ENCODE assay signal across 14 mouse cellular contexts in genomic region chr14:121104760-121105329, GRCm38 (mm10).
DNase-seq lines count a peak whose midpoint lies in the region; ATAC-seq and TF ChIP-seq lines count a peak whose summit lies in the region.
"Had no signal": no experiment of that assay in that cellular context is flagged by ENCODE, and none has a peak within 500 bp of the region (broad histone marks: within the 10 kb centered on the region; RNA-seq: fewer than 3 reads in every experiment).

No protein-coding gene starts in this region.

- no peak for TF ChIP-seq CTCF in layer of hippocampus, adult 2 months (conservative IDR thresholded peaks at IDR 0.05)

- H3K27me3 ChIP-seq in midbrain, embryonic 10.5 days (ENCODE audit: low read depth, poor library complexity, severe bottlenecking): no peaks in the 10 kb centered on the region
- H3K27me3 ChIP-seq: forebrain, embryonic 13.5 days had no signal

- no peaks in the 10 kb centered on the region for H3K9me3 ChIP-seq in midbrain, embryonic 10.5 days (replicated peaks)
- H3K9me3 ChIP-seq: forebrain, embryonic 13.5 days had no signal

- DNase-seq in adrenal gland, adult (ENCODE audit: inconsistent age in 2 of 2, low spot score in 1 of 2): peak; percentile 20 to 58
- DNase-seq in adrenal gland, adult 18-20 months (ENCODE audit: low spot score in 2 of 2): no peak
- DNase-seq in layer of hippocampus, adult 2 months (ENCODE audit: low spot score in 2 of 2): no peak
- DNase-seq in layer of hippocampus, postnatal 25 days (ENCODE audit: extremely low spot score in 1 of 2, low spot score in 1 of 2): no peak
- peak; percentile 63 for DNase-seq in fibroblast of lung, adult 2 months (ENCODE audit: low read depth)
- DNase-seq in lung, postnatal 36 days: peak; percentile 65
- no peak for DNase-seq in midbrain, embryonic 10.5 days (ENCODE audit: low spot score)
- DNase-seq: cerebellum, adult 9-10 months; spleen, adult 18-20 months; thymus, postnatal 14 days had no signal

- WGBS in midbrain, embryonic 10.5 days: 77% methylated on average over 7 of the region's 7 CpGs

- ATAC-seq in frontal cortex, adult (ENCODE audit: low TSS enrichment): no peak
- ATAC-seq: forebrain, embryonic 13.5 days had no signal

- no peak overlapping the region for H3K4me3 ChIP-seq in layer of hippocampus, adult 2 months
- H3K4me3 ChIP-seq in midbrain, embryonic 10.5 days: no peak overlapping the region
- H3K4me3 ChIP-seq: forebrain, embryonic 13.5 days had no signal

- H3K4me1 ChIP-seq in midbrain, embryonic 10.5 days: peaks cover 56% of the 10 kb centered on the region

- peaks cover 11% of the 10 kb centered on the region; the same call in 1 of the 2 replicates for H3K36me3 ChIP-seq in midbrain, embryonic 10.5 days

- H3K27ac ChIP-seq in layer of hippocampus, adult 2 months: peak overlapping the region; percentile 43; the same call in 1 of the 2 replicates
- H3K27ac ChIP-seq in midbrain, embryonic 10.5 days (replicated peaks): no peak overlapping the region
- H3K27ac ChIP-seq: forebrain, embryonic 13.5 days; hindbrain, embryonic 14.5 days; liver, embryonic 14.5 days had no signal

Comparison
In these comparisons a context has a peak if more than half of its experiments do, and no peak if none do; other contexts are left out.
1. DNase-seq: peak in adrenal gland, adult (2 of 2), fibroblast of lung, adult 2 months (single experiment) and lung, postnatal 36 days (single experiment); none in adrenal gland, adult 18-20 months (0 of 2), layer of hippocampus, adult 2 months (0 of 2), layer of hippocampus, postnatal 25 days (0 of 2) and midbrain, embryonic 10.5 days (single experiment).